Mouse (Mus musculus) midbrain, embryonic 14.5 days (tissue): Measurements from ENCODE around the gene Vac14. TPM values are rescaled to one million over a fixed set of nuclear protein-coding genes. Genes with fewer than 3 reads are reported as not detected.

Experiments
- ATAC-seq: fragments of 200-750 bp; cut with Nextera tagmentation; 2 replicates; pipeline ENCODE4 v1.8.0; 2017; ENCODE audit warnings: moderate number of reproducible peaks, moderate library complexity; ENCODE audit not compliant: low FRiP score, low TSS enrichment
- DNase-seq: peaks from one replicate; pipeline ENCODE4 v3.0.0-alpha.2; 2015
- H3K27ac ChIP-seq: fragments of 300-500 bp; sonication (generic); replicated peaks from 2 replicates; pipeline ENCODE4 v1.5.1; 2014; ENCODE audit warnings: mild to moderate bottlenecking, low read depth, low read length, moderate library complexity
- H3K27me3 ChIP-seq: fragments of 300-500 bp; sonication (generic); 2 replicates; pipeline ENCODE4 v1.6.1; 2014; ENCODE audit warnings: low read length, control low read depth, mixed read lengths; ENCODE audit not compliant: control insufficient read depth, insufficient read depth
- H3K36me3 ChIP-seq: fragments of 300-500 bp; sonication (generic); 2 replicates; pipeline ENCODE4 v1.6.1; 2014; ENCODE audit warnings: low read length, control low read depth; ENCODE audit not compliant: control insufficient read depth, insufficient read depth
- H3K4me1 ChIP-seq: fragments of 300-500 bp; sonication (generic); 2 replicates; pipeline ENCODE4 v1.6.1; 2014; ENCODE audit warnings: mild to moderate bottlenecking, antibody characterized with exemption, low read length, control low read depth; ENCODE audit not compliant: control insufficient read depth, insufficient read depth
- H3K4me2 ChIP-seq: fragments of 300-500 bp; sonication (generic); 2 replicates; pipeline ENCODE4 v1.6.1; 2014; ENCODE audit warnings: mild to moderate bottlenecking, low read length, moderate library complexity
- H3K4me3 ChIP-seq: fragments of 300-500 bp; sonication (generic); replicated peaks from 2 replicates; pipeline ENCODE4 v1.5.1; 2014; ENCODE audit warnings: low read depth, low read length
- H3K9ac ChIP-seq: fragments of 300-500 bp; sonication (generic); replicated peaks from 2 replicates; pipeline ENCODE4 v1.6.1; 2014; ENCODE audit warnings: mild to moderate bottlenecking, low read length, moderate library complexity
- H3K9me3 ChIP-seq: fragments of 300-500 bp; sonication (generic); 2 replicates; pipeline ENCODE4 v1.6.1; 2016; ENCODE audit warnings: low read length, control low read depth, mixed read lengths; ENCODE audit not compliant: control insufficient read depth
- WGBS: fragments of 180-500 bp; shearing (Covaris S2); extraction: QIAGEN DNeasy Blood & Tissue Kit; methylation state at CpG from one replicate; pipeline ENCODE4 v1.1.7; 2014; 5-methylcytosine and 5-hydroxymethylcytosine counted together
- polyA plus RNA-seq: library from polyadenylated mRNA; unstranded; fragments of >200 nt; fragmentation: Nextera tagmentation; extraction: Ambion mirVana; gene quantifications from 2 replicates; pipeline ENCODE4 v1.2.1, GENCODE M21; 2014

Gene Vac14
- polyA plus RNA-seq, 1 experiment from 2014 or later, result 32.5 TPM

GRCm38 (mm10) chr8:110654075-110655060, 36.0 kb downstream of the Vac14 start:
- Histone ChIP-seq H3K4me1 (no peaks in the 10 kb centered on the region), H3K4me3 (no peak overlapping the region), H3K27ac (0 out of 2 replicates have a peak overlapping the region, but pooled peaks have one; percentile 8), H3K4me2 (no peak overlapping the region), H3K9me3 (no peaks in the 10 kb centered on the region), H3K27me3 (no peaks in the 10 kb centered on the region), H3K36me3 (peaks cover 31% of the 10 kb centered on the region), H3K9ac (no peak overlapping the region)
- ATAC-seq, result no peak
- 58% methylated on average over 9 of the region's 9 CpGs for WGBS
- DNase-seq, result peak; percentile 6

GRCm38 (mm10) chr8:110655827-110656226, 37.4 kb downstream of the Vac14 start:
- no peak for DNase-seq
- ATAC-seq, result no peak
- Histone ChIP-seq H3K27ac (no peak overlapping the region), H3K9me3 (no peaks in the 10 kb centered on the region), H3K4me3 (no peak overlapping the region), H3K4me2 (no peak overlapping the region), H3K4me1 (no peaks in the 10 kb centered on the region), H3K36me3 (peaks cover 21% of the 10 kb centered on the region), H3K9ac (no peak overlapping the region), H3K27me3 (no peaks in the 10 kb centered on the region)
- WGBS, result 79% methylated on average over 1 of the region's 1 CpGs

GRCm38 (mm10) chr8:110657661-110658060, 39.3 kb downstream of the Vac14 start:
- Histone ChIP-seq H3K9ac (no peak overlapping the region), H3K27ac (no peak overlapping the region), H3K27me3 (no peaks in the 10 kb centered on the region), H3K4me2 (no peak overlapping the region), H3K4me3 (no peak overlapping the region), H3K9me3 (no peaks in the 10 kb centered on the region), H3K36me3 (peaks cover 22% of the 10 kb centered on the region), H3K4me1 (no peaks in the 10 kb centered on the region)
- ATAC-seq (no peak), DNase-seq (no peak)
- 93% methylated on average over 2 of the region's 2 CpGs for WGBS

- Histone ChIP-seq H3K9me3 (no peaks in the 10 kb centered on the region), H3K4me3 (no peak overlapping the region), H3K4me2 (no peak overlapping the region), H3K36me3 (peaks cover 16% of the 10 kb centered on the region), H3K4me1 (peaks cover 22% of the 10 kb centered on the region), H3K9ac (no peak overlapping the region), H3K27me3 (no peaks in the 10 kb centered on the region), H3K27ac (no peak overlapping the region)
- DNase-seq, result no peak
- no peak for ATAC-seq
Observed at GRCm38 (mm10) chr8:110660121-110660520, 41.7 kb downstream of the Vac14 start.

GRCm38 (mm10) chr8:110662545-110662944, 44.2 kb downstream of the Vac14 start:
- Histone ChIP-seq H3K27me3 (no peaks in the 10 kb centered on the region), H3K4me1 (peaks cover 24% of the 10 kb centered on the region), H3K4me2 (no peak overlapping the region), H3K36me3 (peaks cover 18% of the 10 kb centered on the region), H3K27ac (no peak overlapping the region), H3K4me3 (no peak overlapping the region), H3K9ac (no peak overlapping the region), H3K9me3 (no peaks in the 10 kb centered on the region)
- 79% methylated on average over 5 of the region's 5 CpGs for WGBS
- DNase-seq (no peak), ATAC-seq (no peak)

- WGBS, result 72% methylated on average over 6 of the region's 6 CpGs
- Histone ChIP-seq H3K27ac (peak overlapping the region; percentile 88), H3K9me3 (no peaks in the 10 kb centered on the region), H3K9ac (no peak overlapping the region), H3K4me2 (no peak overlapping the region), H3K36me3 (peaks cover 12% of the 10 kb centered on the region), H3K27me3 (no peaks in the 10 kb centered on the region), H3K4me3 (no peak overlapping the region), H3K4me1 (peaks cover 24% of the 10 kb centered on the region)
- ATAC-seq (no peak), DNase-seq (peak; percentile 18)
Observed at GRCm38 (mm10) chr8:110663015-110663742, 44.8 kb downstream of the Vac14 start.

- peak; percentile 70 for DNase-seq
- ATAC-seq, result peak; percentile 69
- H3K4me1 ChIP-seq, result peaks cover 24% of the 10 kb centered on the region
- H3K9me3 ChIP-seq, result no peaks in the 10 kb centered on the region
- peaks cover 12% of the 10 kb centered on the region for H3K36me3 ChIP-seq
- no peak overlapping the region for H3K9ac ChIP-seq
- H3K27me3 ChIP-seq, result no peaks in the 10 kb centered on the region
- peak overlapping the region; percentile 88 for H3K27ac ChIP-seq
- WGBS, result 41% methylated on average over 7 of the region's 7 CpGs
- no peak overlapping the region for H3K4me3 ChIP-seq
- no peak overlapping the region for H3K4me2 ChIP-seq
Observed at GRCm38 (mm10) chr8:110664202-110664896, 46.0 kb downstream of the Vac14 start.

- DNase-seq (peak; percentile 18), ATAC-seq (no peak)
- Histone ChIP-seq H3K4me3 (no peak overlapping the region), H3K27ac (peak overlapping the region; percentile 88), H3K9ac (no peak overlapping the region), H3K4me2 (no peak overlapping the region), H3K27me3 (no peaks in the 10 kb centered on the region), H3K36me3 (peaks cover 12% of the 10 kb centered on the region), H3K4me1 (peaks cover 24% of the 10 kb centered on the region), H3K9me3 (no peaks in the 10 kb centered on the region)
- WGBS, result 86% methylated on average over 3 of the region's 3 CpGs
Observed at GRCm38 (mm10) chr8:110665000-110665399, 46.6 kb downstream of the Vac14 start.
